Mouse (Mus musculus): ENCODE measurements around the gene Kif13a. TPM values are rescaled to one million over a fixed set of nuclear protein-coding genes. Genes with fewer than 3 reads are reported as not detected.

Kif13a gene
- polyA plus RNA-seq, 1 experiment from 2014 or later, result 7.2 TPM

DNA sequence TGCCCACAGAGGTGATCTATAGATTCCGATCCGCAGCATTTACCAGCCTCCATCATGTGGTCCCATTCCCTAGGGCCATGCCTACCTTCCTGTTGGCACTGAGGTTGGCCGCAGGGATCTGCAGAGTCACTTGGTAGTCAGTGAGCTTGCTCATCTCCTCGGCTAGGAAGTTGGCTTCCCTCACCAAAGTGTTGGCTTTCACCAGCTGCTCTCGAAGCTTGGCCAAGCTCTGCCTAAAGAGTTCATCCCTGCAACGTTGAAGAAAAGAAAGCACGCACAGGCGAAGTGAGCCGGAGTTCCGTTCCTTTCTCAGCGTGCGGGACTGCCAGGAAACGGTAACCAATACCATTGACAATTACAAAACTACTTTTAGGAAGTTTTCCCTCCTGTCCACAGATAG, 128.5 kb downstream of the Kif13a start:
- H3K4me3 ChIP-seq (ENCODE audit: low read depth, low read length), result no peak overlapping the region
- H3K9ac ChIP-seq (ENCODE audit: low read depth, low read length), result no peak overlapping the region
- no peaks in the 10 kb centered on the region for H3K27me3 ChIP-seq (ENCODE audit: control insufficient read depth, insufficient read depth, low read depth, low read length)
- 96% methylated on average over 13 of the region's 13 CpGs for WGBS
- H3K4me2 ChIP-seq (ENCODE audit: low read length), result no peak overlapping the region
- H3K4me1 ChIP-seq (ENCODE audit: control insufficient read depth, insufficient read depth, low read length), result no peaks in the 10 kb centered on the region
- H3K36me3 ChIP-seq (ENCODE audit: control insufficient read depth, insufficient read depth, low read length), result peaks cover 5% of the 10 kb centered on the region; the same call in 1 of the 2 replicates
- H3K9me3 ChIP-seq (replicated peaks; ENCODE audit: control insufficient read depth, low read length, poor library complexity, severe bottlenecking), result no peaks in the 10 kb centered on the region
- ATAC-seq, result no peak
- H3K27ac ChIP-seq (ENCODE audit: low read length), result no peak overlapping the region

DNA sequence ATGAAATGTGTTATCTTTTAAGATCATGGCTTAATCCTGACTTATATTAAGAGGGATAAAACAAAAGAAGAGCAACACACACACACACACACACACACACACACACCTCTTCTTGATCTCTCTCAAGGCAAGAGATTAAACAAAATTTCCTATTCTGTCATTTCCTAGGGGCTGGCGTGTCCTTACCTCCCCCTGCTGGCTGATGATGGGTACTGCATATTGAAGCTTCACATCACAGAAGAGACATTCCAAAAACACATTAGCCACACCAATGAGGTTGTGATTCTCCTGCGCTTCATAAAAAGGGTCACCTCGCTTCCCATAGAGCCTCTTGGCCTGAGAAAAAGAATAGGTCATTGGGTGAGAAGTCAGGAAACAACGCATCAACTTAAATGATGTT, 131.5 kb downstream of the Kif13a start:
- Histone ChIP-seq H3K4me3 (ENCODE audit: low read depth, low read length) (no peak overlapping the region), H3K27ac (ENCODE audit: low read length) (no peak overlapping the region), H3K27me3 (ENCODE audit: control insufficient read depth, insufficient read depth, low read depth, low read length) (no peaks in the 10 kb centered on the region), H3K36me3 (ENCODE audit: control insufficient read depth, insufficient read depth, low read length) (peaks cover 11% of the 10 kb centered on the region; the same call in 1 of the 2 replicates), H3K4me1 (ENCODE audit: control insufficient read depth, insufficient read depth, low read length) (no peaks in the 10 kb centered on the region), H3K9me3 (replicated peaks; ENCODE audit: control insufficient read depth, low read length, poor library complexity, severe bottlenecking) (no peaks in the 10 kb centered on the region), H3K4me2 (ENCODE audit: low read length) (no peak overlapping the region), H3K9ac (ENCODE audit: low read depth, low read length) (no peak overlapping the region)
- WGBS, result 37% methylated on average over 4 of the region's 4 CpGs
- no peak for ATAC-seq

DNA sequence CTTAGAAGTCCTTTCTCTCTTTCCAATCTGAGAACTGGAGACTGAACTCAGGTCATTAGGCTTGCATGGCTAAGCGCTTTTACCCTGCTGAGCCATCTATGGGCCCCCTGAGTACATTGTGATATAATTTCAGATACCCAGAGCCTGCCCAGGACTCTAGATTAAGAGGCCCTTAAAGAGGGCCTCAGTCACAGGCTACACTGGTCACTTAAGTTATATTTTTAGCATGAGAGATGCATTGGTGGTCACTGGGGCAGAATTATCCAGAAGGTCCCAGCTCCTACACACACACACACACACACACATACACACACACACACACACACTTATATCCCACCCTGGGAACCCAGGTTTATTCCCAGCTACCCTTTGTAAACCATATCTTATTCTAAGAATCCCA, 133.3 kb downstream of the Kif13a start:
- Histone ChIP-seq H3K4me2 (ENCODE audit: low read length) (no peak overlapping the region), H3K4me3 (ENCODE audit: low read depth, low read length) (no peak overlapping the region), H3K36me3 (ENCODE audit: control insufficient read depth, insufficient read depth, low read length) (peaks cover 16% of the 10 kb centered on the region; the same call in 1 of the 2 replicates), H3K27ac (ENCODE audit: low read length) (no peak overlapping the region), H3K27me3 (ENCODE audit: control insufficient read depth, insufficient read depth, low read depth, low read length) (no peaks in the 10 kb centered on the region), H3K9ac (ENCODE audit: low read depth, low read length) (no peak overlapping the region), H3K4me1 (ENCODE audit: control insufficient read depth, insufficient read depth, low read length) (no peaks in the 10 kb centered on the region), H3K9me3 (replicated peaks; ENCODE audit: control insufficient read depth, low read length, poor library complexity, severe bottlenecking) (no peaks in the 10 kb centered on the region)
- no peak for ATAC-seq
- 100% methylated on average over 1 of the region's 1 CpGs for WGBS

DNA sequence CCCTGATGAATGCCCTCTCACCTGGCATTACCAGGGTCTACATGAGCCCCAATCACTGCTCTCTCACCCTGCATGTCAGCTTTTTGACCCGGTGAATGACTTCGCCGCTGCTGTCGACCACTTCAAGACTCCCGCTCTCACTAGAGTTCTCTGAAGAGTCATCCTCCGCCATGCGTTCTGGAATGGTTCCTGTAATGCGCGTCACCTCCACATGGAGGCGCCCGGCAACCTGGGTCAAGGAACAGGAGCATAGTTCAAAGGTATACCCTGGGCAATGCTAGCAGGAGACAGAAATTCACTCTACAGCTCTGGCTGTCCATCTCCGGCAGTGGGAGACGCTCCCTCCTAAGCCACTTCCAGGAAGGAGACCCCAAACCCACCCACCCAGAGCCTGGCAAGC, 135.8 kb downstream of the Kif13a start:
- Histone ChIP-seq H3K27me3 (ENCODE audit: control insufficient read depth, insufficient read depth, low read depth, low read length) (no peaks in the 10 kb centered on the region), H3K4me2 (ENCODE audit: low read length) (no peak overlapping the region), H3K4me3 (ENCODE audit: low read depth, low read length) (no peak overlapping the region), H3K36me3 (ENCODE audit: control insufficient read depth, insufficient read depth, low read length) (peaks cover 21% of the 10 kb centered on the region; the same call in 1 of the 2 replicates), H3K9me3 (replicated peaks; ENCODE audit: control insufficient read depth, low read length, poor library complexity, severe bottlenecking) (no peaks in the 10 kb centered on the region), H3K9ac (ENCODE audit: low read depth, low read length) (no peak overlapping the region), H3K4me1 (ENCODE audit: control insufficient read depth, insufficient read depth, low read length) (no peaks in the 10 kb centered on the region), H3K27ac (ENCODE audit: low read length) (no peak overlapping the region)
- no peak for ATAC-seq
- 76% methylated on average over 13 of the region's 13 CpGs for WGBS

DNA sequence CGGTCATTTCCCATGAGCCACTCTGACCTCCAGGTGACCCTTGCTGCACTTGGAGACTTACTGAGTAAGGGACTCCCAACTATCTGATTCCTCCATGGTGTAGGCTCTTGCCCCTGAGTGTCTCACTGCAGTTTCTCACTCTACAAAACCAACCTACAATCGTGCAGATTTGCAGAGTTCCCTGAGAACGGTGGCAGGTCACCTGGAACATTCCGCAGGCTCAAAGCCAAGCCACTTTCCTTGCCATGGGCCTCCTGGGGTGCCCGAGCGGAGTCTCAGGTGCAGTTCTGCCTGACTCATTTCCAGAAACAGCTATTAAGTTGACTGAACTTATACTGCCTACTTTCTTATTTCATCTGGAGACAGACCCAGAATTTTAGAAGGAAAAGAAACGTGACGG, 141.2 kb downstream of the Kif13a start:
- Histone ChIP-seq H3K27ac (ENCODE audit: low read length) (no peak overlapping the region), H3K9ac (ENCODE audit: low read depth, low read length) (no peak overlapping the region), H3K27me3 (ENCODE audit: control insufficient read depth, insufficient read depth, low read depth, low read length) (no peaks in the 10 kb centered on the region), H3K36me3 (ENCODE audit: control insufficient read depth, insufficient read depth, low read length) (peaks cover 28% of the 10 kb centered on the region; the same call in 1 of the 2 replicates), H3K9me3 (replicated peaks; ENCODE audit: control insufficient read depth, low read length, poor library complexity, severe bottlenecking) (no peaks in the 10 kb centered on the region), H3K4me2 (ENCODE audit: low read length) (no peak overlapping the region), H3K4me3 (ENCODE audit: low read depth, low read length) (no peak overlapping the region), H3K4me1 (ENCODE audit: control insufficient read depth, insufficient read depth, low read length) (no peaks in the 10 kb centered on the region)
- ATAC-seq, result no peak
- WGBS, result 93% methylated on average over 8 of the region's 8 CpGs

DNA sequence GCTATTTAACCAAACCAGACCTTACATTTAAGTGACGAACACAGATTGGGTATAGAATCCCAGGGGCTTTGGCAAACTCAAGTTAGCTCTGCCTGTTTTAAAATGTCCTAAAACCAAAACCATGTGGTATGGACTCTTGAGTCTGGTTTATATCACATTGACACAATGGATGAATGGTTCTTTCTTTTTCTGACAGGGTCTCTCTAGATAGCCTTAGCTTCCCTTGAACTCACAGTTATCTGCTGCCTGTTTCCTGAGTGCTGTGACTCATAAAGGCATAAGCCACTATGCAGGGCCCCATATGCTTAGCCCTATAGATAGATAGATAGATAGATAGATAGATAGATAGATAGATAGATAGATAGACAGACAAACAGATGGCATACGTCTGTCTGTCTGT, 142.8 kb downstream of the Kif13a start:
- peaks cover 23% of the 10 kb centered on the region; the same call in 1 of the 2 replicates for H3K36me3 ChIP-seq (ENCODE audit: control insufficient read depth, insufficient read depth, low read length)
- H3K4me1 ChIP-seq (ENCODE audit: control insufficient read depth, insufficient read depth, low read length), result no peaks in the 10 kb centered on the region
- H3K9ac ChIP-seq (ENCODE audit: low read depth, low read length), result no peak overlapping the region
- no peak overlapping the region for H3K4me2 ChIP-seq (ENCODE audit: low read length)
- no peak overlapping the region for H3K4me3 ChIP-seq (ENCODE audit: low read depth, low read length)
- no peak for ATAC-seq
- no peaks in the 10 kb centered on the region for H3K27me3 ChIP-seq (ENCODE audit: control insufficient read depth, insufficient read depth, low read depth, low read length)
- no peak overlapping the region for H3K27ac ChIP-seq (ENCODE audit: low read length)
- WGBS, result 93% methylated on average over 2 of the region's 2 CpGs
- H3K9me3 ChIP-seq (replicated peaks; ENCODE audit: control insufficient read depth, low read length, poor library complexity, severe bottlenecking), result no peaks in the 10 kb centered on the region

DNA sequence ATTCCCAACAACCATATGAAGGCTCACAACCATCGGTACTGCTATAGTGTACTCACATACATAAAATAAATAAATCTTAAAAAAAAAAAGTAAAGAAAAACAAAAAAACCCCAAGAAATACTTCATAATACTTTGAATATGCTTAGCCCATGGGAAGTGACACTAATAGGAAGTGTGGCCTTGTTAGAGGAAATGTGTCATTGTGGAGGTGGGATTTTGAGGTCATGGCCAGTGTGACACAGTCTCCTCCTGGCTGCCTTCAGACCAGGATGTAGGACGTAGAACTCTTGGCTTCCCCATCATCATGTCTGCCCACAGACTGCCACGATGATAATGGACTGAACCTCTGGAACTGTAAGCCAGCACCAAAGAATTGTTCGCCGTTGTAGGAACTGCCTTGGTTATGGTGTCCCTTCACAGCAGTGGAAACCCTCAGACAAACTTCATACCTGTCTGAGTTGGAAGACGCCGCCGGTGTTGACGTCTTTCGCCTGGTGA, 143.6 kb downstream of the Kif13a start:
- 97% methylated on average over 10 of the region's 10 CpGs for WGBS
- Histone ChIP-seq H3K9ac (ENCODE audit: low read depth, low read length) (no peak overlapping the region), H3K36me3 (ENCODE audit: control insufficient read depth, insufficient read depth, low read length) (peaks cover 21% of the 10 kb centered on the region; the same call in 1 of the 2 replicates), H3K4me3 (ENCODE audit: low read depth, low read length) (no peak overlapping the region), H3K9me3 (replicated peaks; ENCODE audit: control insufficient read depth, low read length, poor library complexity, severe bottlenecking) (no peaks in the 10 kb centered on the region), H3K27me3 (ENCODE audit: control insufficient read depth, insufficient read depth, low read depth, low read length) (no peaks in the 10 kb centered on the region), H3K4me1 (ENCODE audit: control insufficient read depth, insufficient read depth, low read length) (no peaks in the 10 kb centered on the region), H3K4me2 (ENCODE audit: low read length) (no peak overlapping the region), H3K27ac (ENCODE audit: low read length) (no peak overlapping the region)
- ATAC-seq, result no peak

DNA sequence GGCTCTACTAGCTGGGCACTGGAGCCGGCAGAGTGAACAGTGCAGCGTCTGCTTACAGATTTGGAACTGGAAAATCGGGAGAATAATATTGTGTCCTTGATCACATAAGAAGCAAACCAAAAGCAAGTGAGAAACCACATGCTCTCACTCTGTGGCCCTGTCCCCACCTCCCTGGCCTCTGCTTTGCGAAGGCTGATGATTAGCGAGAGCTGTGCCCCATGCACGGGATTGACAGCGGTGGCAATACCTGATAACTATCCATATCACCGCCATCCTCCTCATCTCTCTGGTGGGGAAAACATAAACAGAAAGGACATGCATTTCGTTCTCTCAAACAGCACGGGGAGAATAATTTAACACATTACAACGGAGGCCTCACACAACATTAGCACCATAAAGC, 149.3 kb downstream of the Kif13a start:
- Histone ChIP-seq H3K9ac (ENCODE audit: low read depth, low read length) (no peak overlapping the region), H3K4me2 (ENCODE audit: low read length) (no peak overlapping the region), H3K36me3 (ENCODE audit: control insufficient read depth, insufficient read depth, low read length) (peaks cover 7% of the 10 kb centered on the region; the same call in 1 of the 2 replicates), H3K9me3 (replicated peaks; ENCODE audit: control insufficient read depth, low read length, poor library complexity, severe bottlenecking) (no peaks in the 10 kb centered on the region), H3K27me3 (ENCODE audit: control insufficient read depth, insufficient read depth, low read depth, low read length) (no peaks in the 10 kb centered on the region), H3K27ac (ENCODE audit: low read length) (no peak overlapping the region), H3K4me3 (ENCODE audit: low read depth, low read length) (no peak overlapping the region), H3K4me1 (ENCODE audit: control insufficient read depth, insufficient read depth, low read length) (no peaks in the 10 kb centered on the region)
- ATAC-seq, result no peak
- WGBS, result 91% methylated on average over 11 of the region's 11 CpGs

DNA sequence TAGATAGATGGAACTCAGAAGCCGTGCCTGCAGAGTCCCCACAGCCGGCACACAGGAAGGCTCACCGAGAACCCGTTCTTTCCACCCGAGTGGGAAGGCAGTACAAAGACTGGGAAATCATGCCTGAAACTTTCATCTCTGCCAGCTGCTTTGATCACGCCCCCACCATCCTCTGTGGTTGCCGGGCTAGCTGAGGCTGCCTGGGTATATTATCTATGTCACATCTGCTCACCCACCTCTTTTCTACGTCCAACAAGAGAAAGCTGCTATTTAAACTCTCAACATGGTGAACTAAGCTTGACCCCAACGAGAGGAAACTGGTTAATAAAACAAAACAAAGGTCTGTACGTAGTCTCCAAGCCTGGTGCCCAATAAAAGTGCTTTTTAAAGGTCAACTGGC, 149.8 kb downstream of the Kif13a start:
- Histone ChIP-seq H3K4me3 (ENCODE audit: low read depth, low read length) (no peak overlapping the region), H3K4me1 (ENCODE audit: control insufficient read depth, insufficient read depth, low read length) (no peaks in the 10 kb centered on the region), H3K9ac (ENCODE audit: low read depth, low read length) (no peak overlapping the region), H3K27ac (ENCODE audit: low read length) (no peak overlapping the region), H3K36me3 (ENCODE audit: control insufficient read depth, insufficient read depth, low read length) (peaks cover 4% of the 10 kb centered on the region; the same call in 1 of the 2 replicates), H3K4me2 (ENCODE audit: low read length) (no peak overlapping the region), H3K27me3 (ENCODE audit: control insufficient read depth, insufficient read depth, low read depth, low read length) (no peaks in the 10 kb centered on the region), H3K9me3 (replicated peaks; ENCODE audit: control insufficient read depth, low read length, poor library complexity, severe bottlenecking) (no peaks in the 10 kb centered on the region)
- ATAC-seq, result no peak
- 65% methylated on average over 10 of the region's 10 CpGs for WGBS
